Mouse (Mus musculus): ENCODE data around the gene Rack1. TPM values are rescaled to one million over a fixed set of nuclear protein-coding genes. Genes with fewer than 3 reads are reported as not detected.
A peak's percentile ranks its signal among the peaks of the same experiment; 100 is the strongest.

Gene Rack1
- polyA plus RNA-seq, 1 experiment from 2014 or later: 661 TPM

GRCm38 (mm10) chr11:48798984-48799920 lies 880 bp upstream of the Rack1 start:
- peak overlapping the region; percentile 89 for H3K27ac ChIP-seq (ENCODE audit: low read depth, low read length)
- ATAC-seq (ENCODE audit: low FRiP score) (peak; percentile 36), DNase-seq (ENCODE audit: low spot score) (no peak)
- peak overlapping the region; percentile 71 for H3K4me3 ChIP-seq (ENCODE audit: low read depth, low read length)
- H3K27me3 ChIP-seq (ENCODE audit: control insufficient read depth, insufficient read depth, low read length): no peaks in the 10 kb centered on the region
- H3K9me3 ChIP-seq (ENCODE audit: control insufficient read depth, low read length): no peaks in the 10 kb centered on the region
- H3K4me1 ChIP-seq (replicated peaks; ENCODE audit: control insufficient read depth, insufficient read depth, low read length): peaks cover 9% of the 10 kb centered on the region
- H3K36me3 ChIP-seq (ENCODE audit: control insufficient read depth, insufficient read depth, low read length): peaks cover 8% of the 10 kb centered on the region; the same call in 1 of the 2 replicates
- 9% methylated on average over 18 of the region's 18 CpGs for WGBS
- peak overlapping the region; percentile 87 for H3K9ac ChIP-seq (ENCODE audit: low read depth, low read length)
- peak overlapping the region; percentile 50 for H3K4me2 ChIP-seq (replicated peaks; ENCODE audit: low read depth, low read length)

GRCm38 (mm10) chr11:48801831-48802772 lies 2.0 kb downstream of the Rack1 start:
- Histone ChIP-seq H3K36me3 (ENCODE audit: control insufficient read depth, insufficient read depth, low read length) (peaks cover 15% of the 10 kb centered on the region), H3K4me1 (replicated peaks; ENCODE audit: control insufficient read depth, insufficient read depth, low read length) (peaks cover 9% of the 10 kb centered on the region), H3K9ac (ENCODE audit: low read depth, low read length) (peak overlapping the region; percentile 87), H3K4me3 (ENCODE audit: low read depth, low read length) (peak overlapping the region; percentile 71), H3K4me2 (replicated peaks; ENCODE audit: low read depth, low read length) (peak overlapping the region; percentile 50), H3K9me3 (ENCODE audit: control insufficient read depth, low read length) (no peaks in the 10 kb centered on the region), H3K27ac (ENCODE audit: low read depth, low read length) (no peak overlapping the region), H3K27me3 (ENCODE audit: control insufficient read depth, insufficient read depth, low read length) (no peaks in the 10 kb centered on the region)
- ATAC-seq (ENCODE audit: low FRiP score): no peak
- DNase-seq (ENCODE audit: low spot score): no peak
- WGBS: 84% methylated on average over 17 of the region's 17 CpGs

GRCm38 (mm10) chr11:48803988-48804387 lies 3.9 kb downstream of the Rack1 start:
- no peak for ATAC-seq (ENCODE audit: low FRiP score)
- 100% methylated on average over 2 of the region's 2 CpGs for WGBS
- Histone ChIP-seq H3K9ac (ENCODE audit: low read depth, low read length) (no peak overlapping the region), H3K9me3 (ENCODE audit: control insufficient read depth, low read length) (no peaks in the 10 kb centered on the region), H3K27me3 (ENCODE audit: control insufficient read depth, insufficient read depth, low read length) (no peaks in the 10 kb centered on the region), H3K27ac (ENCODE audit: low read depth, low read length) (no peak overlapping the region), H3K4me3 (ENCODE audit: low read depth, low read length) (no peak overlapping the region), H3K36me3 (ENCODE audit: control insufficient read depth, insufficient read depth, low read length) (peaks cover 17% of the 10 kb centered on the region), H3K4me1 (replicated peaks; ENCODE audit: control insufficient read depth, insufficient read depth, low read length) (peaks cover 9% of the 10 kb centered on the region), H3K4me2 (replicated peaks; ENCODE audit: low read depth, low read length) (no peak overlapping the region)
- DNase-seq (ENCODE audit: low spot score): no peak

GRCm38 (mm10) chr11:48804922-48805321 lies 4.8 kb downstream of the Rack1 start:
- Histone ChIP-seq H3K9ac (ENCODE audit: low read depth, low read length) (no peak overlapping the region), H3K9me3 (ENCODE audit: control insufficient read depth, low read length) (no peaks in the 10 kb centered on the region), H3K4me2 (replicated peaks; ENCODE audit: low read depth, low read length) (no peak overlapping the region), H3K4me3 (ENCODE audit: low read depth, low read length) (no peak overlapping the region), H3K36me3 (ENCODE audit: control insufficient read depth, insufficient read depth, low read length) (peaks cover 17% of the 10 kb centered on the region), H3K27me3 (ENCODE audit: control insufficient read depth, insufficient read depth, low read length) (no peaks in the 10 kb centered on the region), H3K27ac (ENCODE audit: low read depth, low read length) (no peak overlapping the region), H3K4me1 (replicated peaks; ENCODE audit: control insufficient read depth, insufficient read depth, low read length) (peaks cover 9% of the 10 kb centered on the region)
- ATAC-seq (ENCODE audit: low FRiP score) (no peak), DNase-seq (ENCODE audit: low spot score) (no peak)
- WGBS: 93% methylated on average over 2 of the region's 2 CpGs

GRCm38 (mm10) chr11:48806856-48807562 lies 6.9 kb downstream of the Rack1 start:
- H3K36me3 ChIP-seq (ENCODE audit: control insufficient read depth, insufficient read depth, low read length): peaks cover 20% of the 10 kb centered on the region
- peaks cover 3% of the 10 kb centered on the region for H3K4me1 ChIP-seq (replicated peaks; ENCODE audit: control insufficient read depth, insufficient read depth, low read length)
- DNase-seq (ENCODE audit: low spot score) (no peak), ATAC-seq (ENCODE audit: low FRiP score) (peak; percentile 38; the same call in 1 of the 2 replicates)
- 66% methylated on average over 21 of the region's 21 CpGs for whole genome bisulfite sequencing
- no peaks in the 10 kb centered on the region for H3K9me3 ChIP-seq (ENCODE audit: control insufficient read depth, low read length)
- no peak overlapping the region for H3K4me3 ChIP-seq (ENCODE audit: low read depth, low read length)
- H3K27me3 ChIP-seq (ENCODE audit: control insufficient read depth, insufficient read depth, low read length): no peaks in the 10 kb centered on the region
- H3K27ac ChIP-seq (ENCODE audit: low read depth, low read length): no peak overlapping the region
- H3K9ac ChIP-seq (ENCODE audit: low read depth, low read length): 0 out of 2 replicates have a peak overlapping the region, but pooled peaks have one; percentile 7
- H3K4me2 ChIP-seq (replicated peaks; ENCODE audit: low read depth, low read length): no peak overlapping the region

- ATAC-seq (ENCODE audit: low FRiP score) (peak; percentile 13; the same call in 1 of the 2 replicates), DNase-seq (ENCODE audit: low spot score) (no peak)
- Histone ChIP-seq H3K4me2 (replicated peaks; ENCODE audit: low read depth, low read length) (no peak overlapping the region), H3K27ac (ENCODE audit: low read depth, low read length) (no peak overlapping the region), H3K4me3 (ENCODE audit: low read depth, low read length) (no peak overlapping the region), H3K9me3 (ENCODE audit: control insufficient read depth, low read length) (no peaks in the 10 kb centered on the region), H3K27me3 (ENCODE audit: control insufficient read depth, insufficient read depth, low read length) (no peaks in the 10 kb centered on the region), H3K9ac (ENCODE audit: low read depth, low read length) (no peak overlapping the region), H3K36me3 (ENCODE audit: control insufficient read depth, insufficient read depth, low read length) (peaks cover 24% of the 10 kb centered on the region), H3K4me1 (replicated peaks; ENCODE audit: control insufficient read depth, insufficient read depth, low read length) (no peaks in the 10 kb centered on the region)
- 67% methylated on average over 14 of the region's 14 CpGs for WGBS
Observed at GRCm38 (mm10) chr11:48807563-48808303, 7.6 kb downstream of the Rack1 start.

- no peaks in the 10 kb centered on the region for H3K9me3 ChIP-seq (ENCODE audit: control insufficient read depth, low read length)
- DNase-seq (ENCODE audit: low spot score) (no peak), ATAC-seq (ENCODE audit: low FRiP score) (no peak)
- no peak overlapping the region for H3K27ac ChIP-seq (ENCODE audit: low read depth, low read length)
- H3K4me1 ChIP-seq (replicated peaks; ENCODE audit: control insufficient read depth, insufficient read depth, low read length): no peaks in the 10 kb centered on the region
- no peak overlapping the region for H3K9ac ChIP-seq (ENCODE audit: low read depth, low read length)
- H3K4me3 ChIP-seq (ENCODE audit: low read depth, low read length): no peak overlapping the region
- no peak overlapping the region for H3K4me2 ChIP-seq (replicated peaks; ENCODE audit: low read depth, low read length)
- no peaks in the 10 kb centered on the region for H3K27me3 ChIP-seq (ENCODE audit: control insufficient read depth, insufficient read depth, low read length)
- peaks cover 24% of the 10 kb centered on the region for H3K36me3 ChIP-seq (ENCODE audit: control insufficient read depth, insufficient read depth, low read length)
Observed at GRCm38 (mm10) chr11:48808304-48808646, 8.1 kb downstream of the Rack1 start.

Measured in hindbrain, embryonic 11.5 days (tissue).